Comparison of ENCODE assay signal across 15 mouse cellular contexts in the genomic region with DNA sequence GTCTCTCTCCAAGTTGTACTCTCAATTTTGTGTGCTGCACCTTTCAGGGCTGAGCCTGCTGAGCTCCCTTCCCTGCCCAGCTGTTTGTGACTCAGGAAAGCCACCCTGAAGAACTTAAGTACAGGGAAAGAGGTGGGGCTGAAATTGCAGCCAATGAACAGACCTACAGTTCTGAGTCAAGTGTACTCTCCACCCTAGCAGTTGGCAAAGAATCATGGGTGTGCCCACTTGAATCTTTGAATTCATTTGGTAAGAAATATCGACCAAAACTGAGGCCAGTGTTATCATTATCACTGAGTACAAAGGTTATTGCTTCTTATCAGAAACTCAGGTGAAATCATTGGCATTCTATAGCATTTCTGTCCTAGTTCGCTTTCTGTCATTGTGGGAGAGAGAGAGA. TPM values are rescaled to one million over a fixed set of nuclear protein-coding genes. Genes with fewer than 3 reads are reported as not detected.
A peak's percentile ranks its signal among the peaks of the same experiment; 100 is the strongest.
DNase-seq lines count a peak whose midpoint lies in the region; ATAC-seq and TF ChIP-seq lines count a peak whose summit lies in the region.
"Had no signal": no experiment of that assay in that cellular context is flagged by ENCODE, and none has a peak within 500 bp of the region (broad histone marks: within the 10 kb centered on the region; RNA-seq: fewer than 3 reads in every experiment).

A gene (minus strand): TSS at position 88 of the 400 bp plus-strand sequence.

- TF ChIP-seq CTCF in midbrain, postnatal 0 days (IDR thresholded peaks at IDR 0.05), result no peak

- H3K4me3 ChIP-seq in midbrain, postnatal 0 days (ENCODE audit: low read depth, low read length), result no peak within 1 kb of the TSS
- H3K4me3 ChIP-seq in hindbrain, embryonic 14.5 days (replicated peaks; ENCODE audit: low read length), result no peak within 1 kb of the TSS
- H3K4me3 ChIP-seq: heart, adult 2 months had no signal

- H3K4me2 ChIP-seq in midbrain, postnatal 0 days (ENCODE audit: low read depth, low read length, poor library complexity, severe bottlenecking), result no peak within 1 kb of the TSS
- H3K4me2 ChIP-seq in hindbrain, embryonic 14.5 days (replicated peaks), result no peak within 1 kb of the TSS

- H3K27ac ChIP-seq in midbrain, postnatal 0 days (ENCODE audit: low read depth, low read length), result no peak within 1 kb of the TSS
- no peak within 1 kb of the TSS for H3K27ac ChIP-seq in hindbrain, embryonic 14.5 days
- H3K27ac ChIP-seq: heart, adult 2 months had no signal

- no peaks in the 10 kb centered on the region for H3K36me3 ChIP-seq in midbrain, postnatal 0 days (ENCODE audit: insufficient read depth, low read length)
- H3K36me3 ChIP-seq in hindbrain, embryonic 14.5 days (replicated peaks; ENCODE audit: control insufficient read depth, insufficient read depth), result no peaks in the 10 kb centered on the region

- DNase-seq in gastrocnemius, adult 18-20 months (ENCODE audit: low spot score), result peak; percentile 4
- DNase-seq in gastrocnemius, postnatal 4 days (ENCODE audit: low spot score in 2 of 2), result no peak
- peak; percentile 22 for DNase-seq in 3134 (ENCODE audit: extremely low read depth, insufficient read length, low spot score)
- DNase-seq in large intestine, adult 2 months (ENCODE audit: low read depth, low spot score), result peak; percentile 94
- DNase-seq in lung, postnatal 25 days (ENCODE audit: low spot score), result peak; percentile 80
- no peak for DNase-seq in midbrain, postnatal 0 days (ENCODE audit: low spot score)
- no peak for DNase-seq in hindbrain, embryonic 14.5 days (ENCODE audit: low spot score)
- DNase-seq in cerebellum, adult 8-10 months, result no peak
- DNase-seq: cerebellum, adult 11-12 months; embryo, embryonic 11 days; heart, postnatal 36 days; left cerebral cortex, postnatal 4 days had no signal

- WGBS in large intestine, adult 2 months, result 10% methylated on average over 2 of the region's 2 CpGs
- WGBS in midbrain, postnatal 0 days, result 55% methylated on average over 2 of the region's 2 CpGs
- WGBS in hindbrain, embryonic 14.5 days, result 51% methylated on average over 2 of the region's 2 CpGs

- no peak within 1 kb of the TSS for H3K9ac ChIP-seq in midbrain, postnatal 0 days (replicated peaks; ENCODE audit: low read length, poor library complexity, severe bottlenecking)
- H3K9ac ChIP-seq in hindbrain, embryonic 14.5 days, result no peak within 1 kb of the TSS

- no peaks in the 10 kb centered on the region for H3K27me3 ChIP-seq in midbrain, postnatal 0 days (ENCODE audit: insufficient read depth, low read length)
- H3K27me3 ChIP-seq in hindbrain, embryonic 14.5 days (ENCODE audit: control insufficient read depth, insufficient read depth, low read length), result no peaks in the 10 kb centered on the region

- H3K9me3 ChIP-seq in midbrain, postnatal 0 days (ENCODE audit: low read length), result no peaks in the 10 kb centered on the region
- no peaks in the 10 kb centered on the region for H3K9me3 ChIP-seq in hindbrain, embryonic 14.5 days (ENCODE audit: control insufficient read depth, low read length)

- H3K4me1 ChIP-seq in midbrain, postnatal 0 days (ENCODE audit: insufficient read depth, low read length), result no peaks in the 10 kb centered on the region
- H3K4me1 ChIP-seq in hindbrain, embryonic 14.5 days (replicated peaks; ENCODE audit: control insufficient read depth, insufficient read depth, low read length), result no peaks in the 10 kb centered on the region

- no peak for ATAC-seq in midbrain, postnatal 0 days (ENCODE audit: low FRiP score)
- ATAC-seq in hindbrain, embryonic 14.5 days (ENCODE audit: low FRiP score), result no peak

RNA-seq across cellular contexts. Expression of the gene that starts here (rescaled TPM):
- total RNA-seq in gastrocnemius, adult 18-20 months (2021), result under 1 TPM in 1 of 2 experiments, not detected in 1; 0.14 TPM
- total RNA-seq in gastrocnemius, postnatal 4 days (2021), result under 1 TPM in 1 of 2 experiments, not detected in 1; 0.10 TPM
- polyA plus RNA-seq in large intestine, adult 2 months (2012; rRNA removed), result 23.5 and 51.9 TPM in 2 replicates
- not detected in 2 replicates for total RNA-seq in midbrain, postnatal 0 days (2014; rRNA removed)
- polyA plus RNA-seq in midbrain, postnatal 0 days (2015; fragmentation: Nextera tagmentation; extraction: Ambion mirVana), result not detected in 2 replicates
- polyA plus RNA-seq in hindbrain, embryonic 14.5 days (2014; fragmentation: Nextera tagmentation; extraction: Ambion mirVana), result not detected in 2 replicates
- total RNA-seq: left cerebral cortex, postnatal 4 days; megakaryocyte, adult 5-6 weeks; neutrophil, adult 5-6 weeks had no signal

Comparison
In these comparisons a context has a peak if more than half of its experiments do, and no peak if none do; other contexts are left out.
1. RNA of the gene that starts here (polyA plus RNA-seq): 23.5 to 51.9 TPM in large intestine, adult 2 months; not detected in midbrain, postnatal 0 days and not detected in hindbrain, embryonic 14.5 days; every median in the first group is over 10 times any median in the second.
2. Peak in DNase-seq in gastrocnemius, adult 18-20 months; RNA of the gene not detected or under 1 TPM.
3. DNase-seq: peak in 3134 (single experiment), large intestine, adult 2 months (single experiment) and lung, postnatal 25 days (single experiment); none in gastrocnemius, postnatal 4 days (0 of 2), midbrain, postnatal 0 days (single experiment), hindbrain, embryonic 14.5 days (single experiment) and cerebellum, adult 8-10 months (single experiment).